Mouse (Mus musculus) large intestine, adult 2 months (tissue): ENCODE measurements around the gene Phpt1. TPM values are rescaled to one million over a fixed set of nuclear protein-coding genes. Genes with fewer than 3 reads are reported as not detected.

Experiments used
- DNase-seq: peaks from one replicate; pipeline ENCODE4 v3.0.0-alpha.2; 2012; ENCODE audit warnings: low read depth, low spot score
- WGBS: fragments of 180-500 bp; shearing (Covaris S2); methylation state at CpG from one replicate; pipeline ENCODE4 v1.1.7; 2018; 5-methylcytosine and 5-hydroxymethylcytosine counted together
- polyA plus RNA-seq: library from polyadenylated mRNA; depleted of rRNA; stranded (reverse); fragments of >200 nt; gene quantifications from 2 replicates; pipeline ENCODE4 v1.2.3, GENCODE M21; 2012; rRNA removed

Gene Phpt1
- polyA plus RNA-seq: 37.3 and 44.6 TPM in 2 replicates

- peak; percentile 99 for DNase-seq
- under 1% methylated on average over 44 of the region's 45 CpGs for WGBS
These were observed at the start of gene Phpt1, which contains the start of gene Mamdc4 for GRCm38 (mm10) chr2:25574579-25575431. Gene Phpt1 (minus strand): TSS chr2:25575224. Gene Mamdc4 (minus strand): TSS chr2:25574845.

- peak; percentile 72 for DNase-seq
These were observed 46.5 kb upstream of the Phpt1 start, which contains the start of gene Tmem141 for GRCm38 (mm10) chr2:25621229-25622200. Gene Tmem141 (minus strand): TSS chr2:25622005.

GRCm38 (mm10) chr2:25620852-25621228 lies 45.8 kb upstream of the Phpt1 start:
- WGBS: 88% methylated on average over 4 of the region's 4 CpGs
- no peak for DNase-seq

More at GRCm38 (mm10) chr2:25621229-25622200, 46.5 kb upstream of the Phpt1 start, which contains the start of gene Tmem141:
- WGBS: 5% methylated on average over 34 of the region's 34 CpGs

DNA sequence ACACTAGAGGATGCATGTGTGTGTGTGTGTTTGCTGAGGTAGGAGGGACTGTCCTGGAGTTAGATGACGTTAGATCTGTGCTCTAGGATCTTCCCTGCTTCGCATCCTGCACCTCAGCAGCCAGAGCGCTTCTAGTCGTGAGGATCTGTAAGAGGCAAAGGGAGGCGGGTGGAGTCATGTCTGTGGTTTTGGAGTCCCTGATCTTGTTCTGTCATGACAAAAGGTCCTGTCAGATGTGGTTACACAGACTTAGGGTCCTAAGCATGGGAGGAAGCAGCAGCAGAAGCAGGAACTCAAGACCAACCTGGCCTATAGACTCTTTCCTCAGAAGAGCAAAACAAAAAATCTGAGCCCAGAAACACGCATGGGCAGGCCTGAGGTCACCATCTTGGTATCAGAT lies 45.4 kb upstream of the Phpt1 start:
- 90% methylated on average over 6 of the region's 6 CpGs for WGBS
- no peak for DNase-seq

DNA sequence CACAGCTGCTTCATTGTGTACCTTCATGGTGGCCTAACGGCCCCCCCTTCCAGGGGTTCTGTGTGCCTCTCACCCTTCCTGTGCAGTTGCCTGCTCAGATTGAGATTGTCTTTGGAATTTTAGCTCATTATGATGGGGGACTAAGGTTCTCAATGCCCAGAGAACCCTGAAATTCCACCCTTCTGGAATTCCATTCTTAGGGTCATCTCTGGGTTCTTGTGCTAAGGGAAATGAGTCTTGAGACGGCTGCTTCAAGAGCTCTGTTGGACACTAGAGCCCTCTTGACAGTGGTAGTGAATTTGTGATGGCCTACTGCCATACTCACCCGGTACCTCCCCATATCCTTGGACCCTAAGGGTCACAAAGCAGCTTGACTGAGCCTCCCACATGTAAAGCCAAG lies 42.6 kb upstream of the Phpt1 start, which contains the start of gene Ccdc183:
Ccdc183 (minus strand) TSS at position 101 of the 400 bp plus-strand sequence.
- 84% methylated on average over 3 of the region's 3 CpGs for WGBS
- DNase-seq: no peak

DNA sequence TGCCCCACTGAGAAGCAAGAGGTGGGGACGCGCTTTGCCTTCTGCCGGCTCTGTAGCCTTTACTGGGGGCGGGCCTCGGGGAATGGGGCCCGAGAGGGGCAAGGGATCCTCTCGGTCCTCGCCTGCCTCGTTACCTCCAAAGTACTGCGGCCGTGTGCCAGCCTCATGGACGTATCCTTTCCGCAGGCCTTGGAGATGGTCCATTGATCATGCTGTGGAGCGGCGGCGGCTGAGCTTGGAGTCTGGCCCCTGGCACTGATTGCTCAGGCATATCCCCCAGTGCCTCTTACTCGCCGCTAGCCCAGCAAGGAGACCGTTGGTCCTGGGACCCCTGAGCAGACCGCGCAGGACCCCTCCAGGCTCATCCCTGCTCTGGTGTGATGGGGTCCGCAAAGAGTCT lies 41.4 kb upstream of the Phpt1 start:
- no peak for DNase-seq
- 21% methylated on average over 20 of the region's 22 CpGs for WGBS

DNA sequence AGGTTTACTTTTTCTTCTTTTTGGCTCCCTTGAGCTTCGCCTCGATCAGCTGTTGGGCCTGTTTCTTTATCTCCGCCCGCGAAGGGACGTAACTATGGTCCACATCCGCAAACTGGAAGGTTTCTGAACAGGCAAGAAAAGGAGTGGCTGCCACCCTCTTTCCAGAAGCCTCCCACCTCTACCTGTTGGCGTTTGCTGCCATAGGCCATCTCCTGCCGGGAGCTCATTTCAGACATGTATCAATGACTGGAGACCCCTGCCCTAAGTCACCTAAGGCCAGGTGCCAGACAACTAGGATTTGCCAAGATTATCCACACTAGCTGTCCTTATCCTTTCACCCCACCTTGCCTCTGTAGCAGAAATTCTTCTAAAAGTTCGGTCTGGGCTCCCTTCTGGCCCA lies 33.6 kb upstream of the Phpt1 start:
- DNase-seq: no peak
- WGBS: 43% methylated on average over 10 of the region's 10 CpGs

- under 1% methylated on average over 80 of the region's 80 CpGs for WGBS
- peak; percentile 40 for DNase-seq
These were observed 33.0 kb upstream of the Phpt1 start, which contains the start of gene Rabl6 for GRCm38 (mm10) chr2:25607761-25608622. Gene Rabl6 (minus strand): TSS chr2:25608521.

DNA sequence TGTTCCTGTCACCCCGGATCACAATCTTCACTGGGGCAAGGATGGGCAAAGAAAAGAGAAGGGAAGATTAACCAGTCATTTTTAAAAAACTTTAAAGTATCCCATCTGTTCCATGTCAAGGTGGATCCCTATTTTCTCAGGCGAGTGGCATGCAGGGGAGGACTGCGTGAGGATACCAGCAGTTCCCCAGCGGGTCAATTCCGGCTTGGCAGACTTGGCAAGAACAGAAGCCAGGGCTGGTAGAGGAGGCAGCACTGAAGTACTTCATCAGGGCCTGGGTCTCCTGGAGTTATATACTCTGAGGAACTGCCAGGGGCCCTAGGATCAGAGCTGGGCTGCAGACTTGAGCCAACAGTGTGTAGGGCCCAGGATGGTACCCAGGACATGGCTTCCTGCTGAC lies 27.5 kb upstream of the Phpt1 start:
- 94% methylated on average over 5 of the region's 5 CpGs for WGBS
- DNase-seq: no peak

- 85% methylated on average over 2 of the region's 2 CpGs for WGBS
These were observed 25.0 kb upstream of the Phpt1 start for GRCm38 (mm10) chr2:25600037-25600436.

DNA sequence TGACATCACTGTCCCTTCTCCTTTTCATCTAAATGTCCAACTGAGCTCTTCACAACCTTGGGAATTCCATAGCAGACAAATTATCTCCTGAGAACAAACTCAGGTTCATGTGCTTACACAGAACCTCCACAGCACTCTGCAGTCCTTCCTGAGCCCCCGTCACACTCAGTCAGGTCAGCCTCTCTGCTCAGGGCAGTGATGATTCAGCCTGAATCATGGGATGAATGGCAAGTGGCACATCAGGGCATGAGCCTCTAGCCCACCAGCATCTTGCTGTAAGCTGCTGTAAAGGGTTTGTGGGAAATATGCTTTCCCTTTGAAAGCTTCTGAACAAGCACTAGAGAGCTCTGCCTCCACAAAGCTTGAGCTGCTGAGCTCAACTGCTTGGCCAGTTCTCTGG lies 23.7 kb upstream of the Phpt1 start:
- DNase-seq: no peak
- WGBS: 93% methylated on average over 1 of the region's 1 CpGs

More at GRCm38 (mm10) chr2:25600037-25600436, 25.0 kb upstream of the Phpt1 start:
- no peak for DNase-seq

GRCm38 (mm10) chr2:25596765-25597510 lies 21.9 kb upstream of the Phpt1 start:
- 86% methylated on average over 5 of the region's 5 CpGs for WGBS

DNA sequence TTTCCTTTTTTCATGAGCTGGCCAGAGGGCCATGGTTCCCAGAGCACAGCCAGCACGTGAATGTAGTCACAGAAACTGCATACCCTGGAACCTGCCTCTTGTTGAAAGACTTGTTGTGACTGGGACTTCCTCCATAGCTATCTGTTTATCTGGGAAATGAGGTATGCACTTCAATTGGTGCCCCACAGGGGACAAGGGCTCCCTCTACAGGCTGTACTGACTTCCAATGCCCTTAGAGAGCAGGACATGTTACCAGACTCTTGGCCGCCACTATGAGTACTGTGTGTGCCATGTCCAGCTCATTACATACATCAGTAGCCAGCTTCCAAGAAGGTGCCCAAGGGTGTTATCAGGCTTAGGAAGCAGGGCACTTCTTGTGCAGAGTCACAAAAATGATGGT lies 16.8 kb upstream of the Phpt1 start:
- DNase-seq: no peak
- WGBS: 77% methylated on average over 2 of the region's 2 CpGs

More at GRCm38 (mm10) chr2:25596765-25597510, 21.9 kb upstream of the Phpt1 start:
- no peak for DNase-seq

DNA sequence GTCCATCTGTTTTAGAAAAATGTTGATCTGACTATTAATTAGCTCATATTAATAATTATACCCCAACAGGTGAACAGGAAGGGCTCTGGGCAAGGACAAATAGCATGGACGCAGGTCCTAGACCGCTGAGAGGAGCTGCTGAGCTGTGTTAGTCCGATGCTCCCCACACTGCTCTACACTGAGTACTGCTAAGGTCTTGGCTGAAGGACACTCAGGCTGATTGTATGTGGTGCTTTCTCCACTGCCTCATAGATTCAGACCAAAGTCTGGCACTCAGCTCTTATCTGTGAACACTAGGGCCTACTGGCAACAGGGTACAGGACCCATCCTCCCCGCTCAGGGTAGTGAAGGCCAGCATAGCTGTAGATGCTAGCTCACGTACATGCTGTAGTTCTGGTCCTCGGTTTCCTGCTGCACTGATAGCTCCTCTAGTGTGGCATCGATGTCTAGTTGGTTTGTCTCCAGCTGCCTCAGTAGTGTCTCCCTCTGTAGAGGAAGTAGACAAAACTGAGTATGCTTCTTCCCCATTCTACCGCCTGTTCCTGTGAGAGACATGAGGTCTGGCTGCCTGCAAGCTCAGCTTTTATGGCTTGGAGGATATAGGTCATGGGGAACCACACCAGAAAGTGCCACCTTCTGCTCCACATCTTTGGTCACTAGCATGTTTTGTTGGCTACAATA lies 13.3 kb upstream of the Phpt1 start:
- WGBS: 87% methylated on average over 8 of the region's 8 CpGs

GRCm38 (mm10) chr2:25587290-25587689 lies 12.3 kb upstream of the Phpt1 start:
- WGBS: 92% methylated on average over 8 of the region's 8 CpGs
- DNase-seq: no peak

More for the DNA sequence above, 13.3 kb upstream of the Phpt1 start:
- DNase-seq: no peak

- WGBS: 79% methylated on average over 3 of the region's 3 CpGs
- DNase-seq: no peak
These were observed 10.6 kb upstream of the Phpt1 start for GRCm38 (mm10) chr2:25585601-25586000.

GRCm38 (mm10) chr2:25584856-25585255 lies 9.8 kb upstream of the Phpt1 start:
- WGBS: 82% methylated on average over 4 of the region's 4 CpGs
- DNase-seq: no peak

GRCm38 (mm10) chr2:25584152-25584551 lies 9.1 kb upstream of the Phpt1 start:
- 64% methylated on average over 3 of the region's 3 CpGs for WGBS
- no peak for DNase-seq
